Mouse (Mus musculus): ENCODE results near the gene Cnbp.
A peak's percentile ranks its signal among the peaks of the same experiment; 100 is the strongest.

Gene Cnbp

DNA sequence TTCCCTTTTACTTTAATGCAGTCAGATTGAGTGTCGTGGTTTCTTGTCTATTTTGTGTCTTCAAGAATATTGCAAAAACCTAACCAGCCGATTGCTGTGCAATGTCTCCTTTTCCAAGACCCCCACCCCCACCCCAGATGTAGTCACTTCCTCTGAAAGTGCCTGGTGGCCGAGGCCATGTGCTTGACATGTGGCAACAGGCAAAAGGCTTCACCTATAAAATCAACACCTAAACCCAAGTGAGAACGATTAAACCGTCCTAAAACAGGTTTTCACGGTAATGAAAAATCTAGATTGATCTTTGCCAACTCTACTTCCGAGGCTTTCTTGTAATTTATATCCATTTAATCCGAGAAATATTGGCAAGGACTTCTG is 1.1 kb downstream of the Cnbp start:
- DNase-seq: no peak

- DNase-seq: peak; percentile 11 to 49
Observed at GRCm38 (mm10) chr6:87846813-87847212, 4.1 kb downstream of the Cnbp start.

GRCm38 (mm10) chr6:87845031-87845695 is 5.7 kb downstream of the Cnbp start:
- DNase-seq: no peak

GRCm38 (mm10) chr6:87842254-87842653 is 8.7 kb downstream of the Cnbp start:
- no peak for DNase-seq

DNA sequence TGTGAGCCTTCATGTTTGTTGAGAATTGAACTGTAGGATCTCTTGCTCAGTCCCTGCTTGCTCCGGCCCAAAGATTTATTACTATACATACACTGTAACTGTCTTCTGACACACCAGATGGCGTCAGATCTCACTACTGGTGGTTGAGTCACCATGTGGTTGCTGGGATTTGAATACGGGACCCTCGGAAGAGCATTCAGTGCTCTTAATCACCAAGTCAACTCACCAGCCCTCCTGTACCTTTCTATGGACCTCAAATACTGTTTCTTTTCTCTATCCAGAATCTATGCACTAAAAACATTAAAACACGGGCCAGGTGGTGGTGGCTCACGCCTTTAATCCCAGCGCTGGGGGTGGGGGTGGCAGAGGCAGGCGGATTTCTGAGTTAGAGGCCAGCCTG is 9.3 kb downstream of the Cnbp start:
- no peak for DNase-seq

- DNase-seq: no peak
Observed at GRCm38 (mm10) chr6:87839797-87840341, 11.0 kb downstream of the Cnbp start.

- peak; percentile 96 to 97 for DNase-seq
Observed at GRCm38 (mm10) chr6:87838551-87839197, 12.2 kb downstream of the Cnbp start, which contains the start of gene Isy1. TSS of gene Isy1 (minus strand) at chr6:87838798.

DNA sequence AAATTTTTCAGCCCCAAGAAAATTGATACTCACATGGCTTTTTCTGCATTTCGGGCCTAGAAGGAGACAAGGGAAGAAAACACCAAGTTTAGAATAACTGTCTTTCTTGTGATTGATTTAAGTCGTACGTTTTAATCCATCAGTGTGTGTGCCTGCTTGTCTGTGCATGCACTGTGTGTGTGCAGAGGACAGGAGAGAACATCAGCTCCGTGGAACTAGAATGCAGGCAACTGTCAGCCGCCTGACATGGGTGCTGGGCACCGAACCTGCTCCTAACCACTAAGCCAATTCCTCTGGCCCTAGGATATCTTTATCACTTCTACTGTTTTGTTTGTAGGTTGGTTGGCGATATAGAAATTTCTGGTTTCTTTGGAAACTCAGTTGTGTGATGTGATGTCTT is 15.2 kb downstream of the Cnbp start, which contains the start of gene Gm45140:
Gene Gm45140, minus strand, starts transcription at position 101 of the 400 bp plus-strand sequence.
- no peak for DNase-seq

DNA sequence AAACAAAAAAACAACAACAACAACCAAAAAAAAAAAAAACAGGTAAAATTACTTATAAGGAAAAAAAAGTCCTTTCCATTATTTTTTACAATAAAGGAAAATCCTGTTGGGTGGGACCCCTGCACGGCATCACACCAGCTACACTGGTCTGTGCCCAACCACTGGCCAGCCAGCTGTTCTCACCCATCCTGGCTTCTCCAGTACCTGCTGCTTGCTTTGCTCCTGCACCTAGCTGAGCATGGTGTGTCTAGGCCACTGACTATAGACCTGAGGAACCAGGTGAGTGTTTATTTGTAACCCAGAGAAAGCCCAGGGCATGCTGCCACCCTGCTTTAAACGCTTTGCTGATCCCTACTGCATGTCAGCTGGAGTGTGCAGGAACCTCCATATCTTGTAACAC is 30.5 kb downstream of the Cnbp start:
- no peak for DNase-seq

- no peak for DNase-seq
Observed at GRCm38 (mm10) chr6:87814486-87814885, 36.4 kb downstream of the Cnbp start.

GRCm38 (mm10) chr6:87812656-87813055 is 38.2 kb downstream of the Cnbp start:
- DNase-seq: no peak

- peak; percentile 95 to 96 for DNase-seq
Observed at GRCm38 (mm10) chr6:87811675-87812338, 39.1 kb downstream of the Cnbp start, which contains the start of gene Rab43. TSS of gene Rab43 (minus strand) at chr6:87812164.

DNA sequence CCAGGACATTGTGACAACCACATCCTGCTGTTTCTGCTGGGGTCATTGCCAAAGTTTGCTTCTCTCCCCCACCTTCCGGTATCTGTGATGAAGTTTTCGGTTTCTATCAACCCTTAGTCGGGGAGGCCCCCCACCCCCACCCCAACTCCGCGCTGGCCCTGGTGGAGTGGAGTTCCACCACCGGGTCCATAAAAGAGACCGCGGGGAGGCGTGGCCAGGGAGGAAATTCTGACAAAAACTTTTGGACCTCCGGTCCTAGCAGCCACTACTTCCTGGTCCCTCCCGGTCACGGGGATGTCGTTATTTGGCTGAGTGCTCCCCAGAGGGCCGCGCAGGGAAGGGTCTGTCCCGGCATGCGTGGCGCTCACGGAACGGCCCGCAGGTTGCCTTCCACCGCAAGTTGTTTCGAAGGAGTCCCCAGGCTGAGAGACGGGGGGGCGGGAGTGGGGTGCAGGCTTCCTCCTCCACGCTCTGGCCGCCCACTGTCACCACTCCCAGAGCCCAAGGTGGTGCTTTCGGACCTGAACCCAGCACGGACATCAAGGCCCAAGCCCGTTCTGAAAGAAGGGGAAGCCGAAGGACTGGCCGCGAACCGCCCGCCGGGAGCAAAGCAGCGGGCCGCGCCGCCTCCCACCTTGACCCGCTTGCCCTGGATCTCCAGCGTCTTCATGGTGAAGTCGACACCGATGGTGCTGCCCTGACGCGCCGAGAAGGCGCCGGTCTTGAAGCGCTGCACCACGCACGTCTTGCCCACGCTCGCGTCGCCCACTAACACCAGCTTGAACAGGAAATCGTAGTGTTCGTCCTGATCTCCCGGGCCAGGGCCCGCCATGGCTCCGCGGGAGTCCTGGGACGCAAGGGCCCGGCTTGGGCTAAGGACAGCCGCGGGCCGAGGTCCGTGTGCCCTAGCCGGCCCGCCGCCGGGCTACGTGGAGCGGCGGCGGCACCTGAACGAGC is 39.9 kb downstream of the Cnbp start:
- DNase-seq: peak; percentile 82 to 86

- no peak for DNase-seq
Observed at GRCm38 (mm10) chr6:87810311-87810710, 40.6 kb downstream of the Cnbp start.

- DNase-seq: peak in 1 of 2 experiments; percentile 14
Observed at GRCm38 (mm10) chr6:87809651-87810161, 41.2 kb downstream of the Cnbp start.

- DNase-seq: no peak
Observed at GRCm38 (mm10) chr6:87809144-87809543, 41.8 kb downstream of the Cnbp start.

DNA sequence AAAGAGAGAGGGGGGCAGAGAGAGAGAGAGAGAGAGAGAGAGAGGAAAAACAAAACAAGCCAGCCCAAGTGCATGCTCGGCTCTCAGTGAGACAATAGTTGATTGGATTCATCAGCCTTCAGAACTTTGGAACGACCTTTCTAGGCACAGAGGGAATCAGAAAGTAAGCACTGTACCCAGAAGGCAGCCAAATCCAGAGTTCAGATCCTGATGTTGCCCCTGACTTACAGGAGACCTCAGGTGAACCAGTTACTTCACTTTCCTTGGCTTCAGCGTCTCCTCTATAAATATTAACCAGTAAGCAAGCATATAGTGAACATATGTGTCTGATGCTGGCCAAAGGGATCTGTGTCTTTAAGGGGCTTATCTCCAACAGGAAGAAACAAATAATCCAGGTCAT is 42.4 kb downstream of the Cnbp start:
- DNase-seq: no peak

GRCm38 (mm10) chr6:87807735-87808440 is 43.0 kb downstream of the Cnbp start:
- DNase-seq: no peak

- DNase-seq: no peak
Observed at GRCm38 (mm10) chr6:87806857-87807256, 44.0 kb downstream of the Cnbp start.

GRCm38 (mm10) chr6:87806028-87806427 is 44.9 kb downstream of the Cnbp start:
- DNase-seq: peak in 1 of 2 experiments; percentile 15

DNA sequence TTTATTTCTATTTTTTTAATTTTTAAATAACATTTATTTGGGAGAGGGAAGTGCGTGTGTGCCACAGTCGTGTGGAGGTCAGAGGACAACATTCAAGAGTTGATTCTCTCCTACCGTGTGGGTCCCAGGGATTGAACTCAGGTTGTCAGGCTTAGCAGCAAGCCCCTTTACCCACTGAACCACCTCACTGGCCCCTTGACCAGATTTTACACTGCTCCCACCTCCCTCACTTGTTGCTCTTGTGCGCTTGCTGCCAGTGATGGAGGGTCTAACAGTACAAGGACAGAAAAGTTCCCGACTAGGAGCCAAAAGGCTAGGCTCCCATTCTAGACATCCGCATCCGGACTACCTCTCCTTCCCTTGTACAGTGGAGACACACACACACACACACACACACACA is 45.5 kb downstream of the Cnbp start:
- DNase-seq: no peak

Measured in lung, adult 18-20 months (tissue).